In genomic region chr3:83128449-83128922, GRCm38 (mm10) we compare ENCODE assay signal across 8 mouse cellular contexts. TPM values are rescaled to one million over a fixed set of nuclear protein-coding genes. Genes with fewer than 3 reads are reported as not detected.
DNase-seq lines count a peak whose midpoint lies in the region; ATAC-seq and TF ChIP-seq lines count a peak whose summit lies in the region.

No protein-coding gene starts in this region.

- ATAC-seq in heart, embryonic 16.5 days (replicated peaks; ENCODE audit: extremely low read depth, insufficient read depth, low FRiP score), result no peak
- no peak for ATAC-seq in liver, embryonic 13.5 days (ENCODE audit: low read depth)
- peak; percentile 23; the same call in 1 of the 2 replicates for ATAC-seq in neural tube, embryonic 15.5 days (ENCODE audit: low FRiP score)

- peak in 1 of 2 experiments; percentile 21 for DNase-seq in layer of hippocampus, adult 2 months (ENCODE audit: low spot score in 2 of 2)
- DNase-seq in layer of hippocampus, postnatal 25 days (ENCODE audit: extremely low spot score in 1 of 2, low spot score in 1 of 2), result no peak
- peak; percentile 55 for DNase-seq in embryo, embryonic 10 days (ENCODE audit: low spot score)
- no peak for DNase-seq in liver, embryonic 13.5 days
- no peak for DNase-seq in gastrocnemius, postnatal 36 days
- DNase-seq in MN1 (ENCODE audit: low spot score), result no peak

- under 1% methylated on average over 43 of the region's 43 CpGs for WGBS in heart, embryonic 16.5 days
- 2% methylated on average over 43 of the region's 43 CpGs for WGBS in liver, embryonic 13.5 days (ENCODE audit: insufficient replicate concordance)
- WGBS in neural tube, embryonic 15.5 days, result under 1% methylated on average over 43 of the region's 43 CpGs

- H3K27me3 ChIP-seq in heart, embryonic 16.5 days (ENCODE audit: control insufficient read depth, insufficient read depth, low read length), result peaks cover 60% of the 10 kb centered on the region
- peaks cover 66% of the 10 kb centered on the region for H3K27me3 ChIP-seq in liver, embryonic 13.5 days
- H3K27me3 ChIP-seq in neural tube, embryonic 15.5 days (replicated peaks), result peaks cover 42% of the 10 kb centered on the region

- intact Hi-C loops in gastrocnemius, postnatal 36 days (cut with DNase I), result no loop called here

- TF ChIP-seq CTCF in layer of hippocampus, adult 2 months (conservative IDR thresholded peaks at IDR 0.05), result no peak

- H3K9ac ChIP-seq in heart, embryonic 16.5 days (ENCODE audit: low read length), result peak overlapping the region; percentile 60; the same call in 1 of the 2 replicates
- no peak overlapping the region for H3K9ac ChIP-seq in liver, embryonic 13.5 days
- H3K9ac ChIP-seq in neural tube, embryonic 15.5 days (replicated peaks), result peak overlapping the region; percentile 62

- no peak overlapping the region for H3K27ac ChIP-seq in layer of hippocampus, adult 2 months
- no peak overlapping the region for H3K27ac ChIP-seq in heart, embryonic 16.5 days (ENCODE audit: low read length)
- no peak overlapping the region for H3K27ac ChIP-seq in liver, embryonic 13.5 days
- H3K27ac ChIP-seq in neural tube, embryonic 15.5 days (replicated peaks), result 0 out of 2 replicates have a peak overlapping the region, but pooled peaks have one; percentile 33

- peak overlapping the region; percentile 60 for H3K4me3 ChIP-seq in layer of hippocampus, adult 2 months
- peak overlapping the region; percentile 49 for H3K4me3 ChIP-seq in heart, embryonic 16.5 days (ENCODE audit: low read length)
- H3K4me3 ChIP-seq in liver, embryonic 13.5 days (replicated peaks), result peak overlapping the region; percentile 38
- H3K4me3 ChIP-seq in neural tube, embryonic 15.5 days (replicated peaks), result peak overlapping the region; percentile 59

- peak overlapping the region; percentile 98 for H3K4me2 ChIP-seq in heart, embryonic 16.5 days (ENCODE audit: low read depth, low read length)
- peak overlapping the region; percentile 58 for H3K4me2 ChIP-seq in liver, embryonic 13.5 days
- H3K4me2 ChIP-seq in neural tube, embryonic 15.5 days, result peak overlapping the region; percentile 99

- no peaks in the 10 kb centered on the region for H3K9me3 ChIP-seq in heart, embryonic 16.5 days (replicated peaks; ENCODE audit: control insufficient read depth, low read length)
- no peaks in the 10 kb centered on the region for H3K9me3 ChIP-seq in liver, embryonic 13.5 days (replicated peaks)
- H3K9me3 ChIP-seq in neural tube, embryonic 15.5 days (replicated peaks), result no peaks in the 10 kb centered on the region

- no peaks in the 10 kb centered on the region for H3K36me3 ChIP-seq in heart, embryonic 16.5 days (ENCODE audit: control insufficient read depth, insufficient read depth)
- no peaks in the 10 kb centered on the region for H3K36me3 ChIP-seq in liver, embryonic 13.5 days
- H3K36me3 ChIP-seq in neural tube, embryonic 15.5 days, result no peaks in the 10 kb centered on the region

- peaks cover 16% of the 10 kb centered on the region for H3K4me1 ChIP-seq in heart, embryonic 16.5 days (ENCODE audit: control insufficient read depth, insufficient read depth, low read length)
- peaks cover 5% of the 10 kb centered on the region for H3K4me1 ChIP-seq in liver, embryonic 13.5 days (replicated peaks)
- peaks cover 29% of the 10 kb centered on the region for H3K4me1 ChIP-seq in neural tube, embryonic 15.5 days

RNA-seq across cellular contexts. Expression of gene Dchs2, which starts 0.7 kb away (rescaled TPM):
- total RNA-seq in layer of hippocampus, adult 2 months (2021), result 1 to 10 TPM; 3.2 to 3.7 TPM
- total RNA-seq in layer of hippocampus, postnatal 25 days (2021), result 1 to 10 TPM; 3.6 to 3.7 TPM
- 0.11 and 0.19 TPM in 2 replicates for polyA plus RNA-seq in heart, embryonic 16.5 days (2015; fragmentation: Nextera tagmentation; extraction: Ambion mirVana)
- polyA plus RNA-seq in liver, embryonic 13.5 days (2015; fragmentation: Nextera tagmentation; extraction: Ambion mirVana), result 0.01 TPM in 1 of 2 replicates, not detected in the other
- 1.1 and 1.2 TPM in 2 replicates for polyA plus RNA-seq in neural tube, embryonic 15.5 days (2015; fragmentation: Nextera tagmentation; extraction: Ambion mirVana)
- total RNA-seq in gastrocnemius, postnatal 36 days (2021), result under 1 TPM; 0.64 to 0.99 TPM
